Mouse (Mus musculus) mouse trophoblast stem cell (cell line): ENCODE results near the gene Hsp90ab1.

Experiments used
- in situ Hi-C, 2 experiments: fragments of 300-500 bp; cut with MseI, MboI; formaldehyde crosslinking; loops; 2 replicates in 1 of 2; 3 replicates in 1 of 2; pipeline ENCODE4 v1.15.1; 2025

Gene Hsp90ab1

GRCm38 (mm10) chr17:45596631-45597396, 23.7 kb upstream of the Hsp90ab1 start:
- in situ Hi-C loops: no loop called here

DNA sequence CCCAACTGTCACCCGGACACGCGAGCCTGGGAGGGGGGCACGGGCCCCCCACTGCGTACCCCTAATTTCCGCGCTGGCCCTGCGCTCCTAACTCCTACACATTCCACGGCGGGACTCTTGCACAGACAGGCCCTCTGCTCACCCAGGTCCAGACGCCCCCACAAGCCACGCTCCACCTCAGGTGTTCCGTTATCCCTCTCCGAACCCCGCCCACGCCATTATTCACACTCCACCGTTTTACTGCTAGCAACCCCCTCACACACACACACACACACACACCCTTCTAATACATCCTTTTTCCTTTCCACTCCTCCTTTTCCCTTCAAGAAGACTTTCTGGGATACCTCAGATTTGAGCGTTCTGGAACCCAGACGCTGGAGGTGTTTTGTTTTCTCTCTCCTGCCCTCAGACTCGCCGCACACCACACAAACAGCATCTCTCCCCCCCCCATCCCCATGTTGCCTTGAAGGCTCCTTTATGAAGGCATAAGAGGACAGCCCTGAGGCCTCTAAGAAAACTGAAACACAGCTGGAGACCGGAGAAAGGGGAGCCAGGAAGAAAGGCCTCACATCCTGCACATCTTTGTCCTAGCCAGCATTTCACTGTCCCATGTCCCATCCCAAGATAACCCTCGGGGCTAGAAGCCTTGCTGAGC, 22.8 kb upstream of the Hsp90ab1 start:
- in situ Hi-C loops: no loop called here

DNA sequence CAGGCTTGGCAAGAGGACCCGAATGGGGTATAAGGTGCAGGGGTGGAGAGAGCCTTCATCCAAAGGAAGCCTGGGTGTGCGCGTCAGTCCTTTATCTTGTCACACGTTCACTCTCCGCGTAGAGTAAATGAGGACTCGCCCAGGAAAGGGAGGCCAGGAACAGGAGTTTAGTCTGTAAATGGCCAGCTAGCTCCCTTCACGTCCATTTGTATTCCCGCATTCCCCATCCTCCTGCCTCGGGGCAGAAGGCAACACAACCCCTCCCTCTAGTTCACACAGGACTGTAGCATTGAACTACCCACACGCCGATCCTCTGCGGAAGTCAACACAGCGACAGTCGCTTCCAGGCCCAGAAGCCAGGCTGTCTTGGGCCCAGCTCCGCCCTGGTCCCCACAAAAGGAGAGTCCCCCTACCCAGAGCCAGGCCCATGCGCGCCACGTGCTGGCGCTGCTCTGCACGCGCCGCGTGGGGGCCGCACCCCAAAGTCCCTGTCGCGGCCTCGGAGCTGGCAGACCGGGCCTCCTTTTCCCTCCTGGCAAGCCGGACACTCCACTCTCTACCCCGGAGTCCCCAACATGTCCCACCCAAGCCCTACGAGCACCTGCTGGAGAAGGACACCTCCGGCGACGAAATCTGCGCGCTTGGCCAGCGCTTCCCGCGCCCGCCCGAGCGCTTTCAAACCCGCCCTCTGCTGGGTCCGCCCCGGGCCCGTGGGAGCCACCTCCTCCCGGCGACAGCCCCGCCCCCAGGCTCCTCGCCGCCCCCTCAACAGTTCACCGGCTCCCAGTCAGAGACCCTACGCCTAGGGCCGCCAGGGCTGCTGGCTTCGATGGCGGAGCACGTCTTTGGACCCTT, 22.0 kb upstream of the Hsp90ab1 start:
- in situ Hi-C loops: no loop called here

- in situ Hi-C loops: no loop called here
Measured at GRCm38 (mm10) chr17:45594195-45594594, 21.1 kb upstream of the Hsp90ab1 start.

DNA sequence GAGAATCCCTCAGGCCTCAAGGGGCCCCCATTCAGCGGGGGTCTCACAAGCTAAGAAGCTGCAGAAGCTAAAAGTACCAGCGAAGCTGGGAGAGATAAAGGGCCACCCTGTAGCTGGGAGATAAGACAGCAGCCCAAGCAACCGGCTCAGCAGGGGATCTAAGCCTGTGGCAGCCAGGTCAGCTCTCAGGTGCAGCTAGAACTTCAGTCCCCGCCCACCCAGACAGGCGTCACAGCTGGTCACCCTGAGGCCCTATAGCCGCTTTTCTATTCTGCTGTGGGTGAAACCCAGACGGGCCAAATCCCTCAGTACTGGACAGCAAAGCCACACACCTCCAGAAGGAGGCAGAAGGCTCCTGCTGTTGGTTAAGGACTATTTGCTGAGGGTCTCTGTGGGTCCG, 20.4 kb upstream of the Hsp90ab1 start:
- in situ Hi-C loops: no loop called here

DNA sequence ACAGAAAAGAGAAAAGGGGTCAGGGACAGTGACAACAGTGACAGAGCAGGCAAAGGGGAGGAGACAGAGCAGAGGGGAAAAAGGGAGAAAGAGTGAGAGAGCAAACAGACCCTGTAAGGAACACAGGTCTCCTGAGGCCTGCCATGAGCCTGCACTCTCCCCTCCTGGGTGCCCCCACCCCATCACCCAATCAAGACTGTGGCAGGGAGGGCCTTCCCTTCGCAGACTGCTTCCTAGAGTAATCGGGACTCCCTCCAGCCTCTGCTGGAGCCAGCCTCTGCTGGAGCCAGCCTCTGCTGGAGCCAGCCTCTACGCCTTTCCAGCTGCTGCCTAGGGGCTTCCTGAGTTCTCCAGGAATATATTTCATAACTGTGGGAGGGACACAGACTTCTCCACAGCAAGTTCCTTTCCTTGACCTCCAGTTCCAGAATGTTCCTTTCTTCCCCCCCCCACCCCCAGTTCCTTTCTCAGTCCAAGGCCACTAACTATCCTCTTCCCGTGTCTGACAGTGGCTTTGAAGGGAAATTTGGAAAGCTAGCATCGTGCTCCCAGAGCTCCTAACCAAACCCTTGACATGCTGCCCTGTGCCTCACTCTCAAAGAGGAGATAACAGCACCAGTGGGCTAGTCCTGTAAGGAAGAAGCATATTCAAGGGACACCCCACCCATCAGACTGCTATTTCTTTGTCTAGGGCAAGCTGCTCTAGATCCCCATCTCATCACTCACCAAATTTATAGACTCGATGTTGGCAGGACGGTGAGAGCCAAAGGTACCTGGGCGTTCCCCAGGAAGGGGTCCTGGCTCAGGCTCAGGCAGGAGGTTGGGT, 19.7 kb upstream of the Hsp90ab1 start:
- in situ Hi-C loops: no loop called here

GRCm38 (mm10) chr17:45591701-45592605, 18.9 kb upstream of the Hsp90ab1 start:
- in situ Hi-C loops: no loop called here

DNA sequence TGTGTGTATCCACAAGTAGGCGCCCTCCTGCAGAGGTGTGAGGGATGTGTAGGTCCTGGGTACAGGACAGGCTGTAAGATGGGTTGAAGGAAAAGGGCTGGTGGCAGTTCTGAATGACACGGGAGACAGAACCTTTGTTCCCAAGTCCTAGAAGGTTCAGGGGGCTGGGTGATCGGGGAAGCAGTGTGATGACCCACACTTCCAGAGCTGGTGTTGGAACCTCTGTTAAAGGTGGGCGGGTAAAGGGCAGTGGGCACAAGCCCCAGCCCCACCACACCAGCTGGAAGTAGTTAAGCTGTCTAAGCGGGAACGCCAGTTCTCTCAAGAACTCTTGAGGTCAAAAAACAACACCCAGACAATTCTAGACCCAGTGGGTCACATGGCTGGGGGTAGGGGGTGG, 17.3 kb upstream of the Hsp90ab1 start:
- in situ Hi-C loops: no loop called here

- in situ Hi-C loops: loop anchor here (5.0 kb wide), 1 partner anchor 37 kb away; no protein-coding TSS in a partner anchor
Measured at GRCm38 (mm10) chr17:45589844-45590243, 16.8 kb upstream of the Hsp90ab1 start.

DNA sequence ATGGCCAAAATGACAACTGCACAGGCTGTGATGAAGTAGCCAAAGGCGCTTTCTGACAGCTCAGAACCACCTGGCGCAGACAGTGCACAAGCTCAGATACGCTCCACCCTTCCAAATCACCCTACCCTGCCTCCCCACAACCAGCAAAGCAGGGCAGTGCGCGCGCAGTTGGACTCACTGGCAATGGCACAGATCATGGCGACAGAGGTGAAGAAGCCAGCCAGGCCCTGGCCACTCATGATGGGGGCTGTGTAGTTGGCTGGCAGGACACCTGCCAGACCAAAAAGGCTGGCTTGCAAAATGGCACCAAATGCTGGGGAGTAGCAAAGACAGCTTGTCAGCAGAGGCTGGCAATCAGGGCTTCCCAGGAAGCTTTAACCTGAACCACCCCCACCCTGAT, 16.2 kb upstream of the Hsp90ab1 start:
- in situ Hi-C loops: loop anchor here (5.0 kb wide), 1 partner anchor 38 kb away; no protein-coding TSS in a partner anchor

DNA sequence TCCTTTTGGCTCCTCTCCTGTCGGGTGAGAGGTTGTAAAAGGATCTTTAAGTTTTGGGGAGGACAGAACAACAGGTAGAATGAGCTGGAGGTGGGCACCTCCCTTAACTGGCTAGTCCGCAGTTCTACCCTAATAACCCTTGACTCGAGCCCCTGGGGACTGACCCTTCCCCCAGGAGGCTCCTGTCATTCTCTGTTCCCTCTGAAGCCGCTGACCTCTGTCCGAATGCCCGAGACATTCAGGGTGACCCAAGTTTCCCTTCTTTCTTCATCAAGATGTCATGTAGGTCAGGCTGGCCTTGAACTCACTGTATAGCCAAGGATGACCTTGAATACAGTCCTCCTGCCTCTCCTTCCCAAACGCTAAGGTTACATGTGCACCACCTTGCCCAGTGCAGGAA, 15.3 kb upstream of the Hsp90ab1 start:
- in situ Hi-C loops: loop anchor here (5.0 kb wide), 1 partner anchor 39 kb away; no protein-coding TSS in a partner anchor

DNA sequence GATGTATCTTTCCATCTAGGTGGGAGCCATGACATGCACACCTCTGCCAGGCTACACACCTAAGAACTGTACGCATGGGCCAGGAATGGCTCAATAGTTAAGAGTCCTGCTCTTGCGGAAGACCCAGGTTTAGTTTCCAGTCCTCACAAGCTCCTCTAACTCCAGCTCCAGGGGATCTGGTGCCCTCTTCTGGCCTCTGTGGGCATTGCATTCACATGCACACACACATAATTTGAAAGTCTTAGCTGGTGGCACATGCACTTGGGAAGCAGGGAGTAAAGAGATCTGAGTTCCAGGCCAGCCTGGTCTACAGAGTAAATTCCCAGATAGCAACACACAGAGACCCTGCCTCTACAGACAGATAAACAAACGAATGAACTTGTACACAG, 13.4 kb upstream of the Hsp90ab1 start:
- in situ Hi-C loops: loop anchor here (5.0 kb wide), 1 partner anchor 41 kb away; no protein-coding TSS in a partner anchor

DNA sequence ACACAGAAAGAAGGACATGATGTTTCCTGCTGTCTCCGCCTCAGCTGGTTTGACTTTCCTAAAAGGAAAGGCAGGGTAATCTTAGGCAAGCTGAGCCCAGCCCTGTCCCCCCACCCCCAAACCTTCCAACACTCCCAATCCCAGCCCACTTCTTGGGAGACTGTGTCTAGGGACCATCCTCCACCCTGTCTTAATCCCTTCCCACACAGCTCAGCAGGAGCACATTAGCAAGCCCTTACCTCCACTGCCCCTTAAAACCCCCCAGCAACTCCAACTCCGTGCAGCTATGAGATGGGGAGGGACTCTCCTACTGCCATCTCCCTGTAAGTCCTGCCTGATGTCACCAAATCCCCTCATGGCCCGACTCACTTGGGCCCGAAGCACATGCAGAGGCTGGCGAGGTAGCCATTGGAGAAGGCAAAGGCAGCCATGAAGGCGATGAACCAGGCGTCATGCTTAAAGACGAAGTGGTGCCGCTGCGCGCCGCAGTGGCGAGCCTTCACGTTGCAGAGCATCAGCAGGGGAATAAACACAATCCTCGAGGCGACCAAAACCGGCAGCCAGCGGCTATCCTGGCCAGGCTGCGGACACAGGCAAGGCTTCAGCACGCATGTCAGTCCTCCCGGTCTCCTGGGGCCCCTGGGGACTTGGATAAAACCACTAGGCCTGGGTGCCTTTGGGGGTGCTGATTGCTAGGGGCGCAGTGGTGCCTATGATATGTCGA, 12.8 kb upstream of the Hsp90ab1 start:
- in situ Hi-C loops: loop anchor here (5.0 kb wide), 1 partner anchor 41 kb away; no protein-coding TSS in a partner anchor

DNA sequence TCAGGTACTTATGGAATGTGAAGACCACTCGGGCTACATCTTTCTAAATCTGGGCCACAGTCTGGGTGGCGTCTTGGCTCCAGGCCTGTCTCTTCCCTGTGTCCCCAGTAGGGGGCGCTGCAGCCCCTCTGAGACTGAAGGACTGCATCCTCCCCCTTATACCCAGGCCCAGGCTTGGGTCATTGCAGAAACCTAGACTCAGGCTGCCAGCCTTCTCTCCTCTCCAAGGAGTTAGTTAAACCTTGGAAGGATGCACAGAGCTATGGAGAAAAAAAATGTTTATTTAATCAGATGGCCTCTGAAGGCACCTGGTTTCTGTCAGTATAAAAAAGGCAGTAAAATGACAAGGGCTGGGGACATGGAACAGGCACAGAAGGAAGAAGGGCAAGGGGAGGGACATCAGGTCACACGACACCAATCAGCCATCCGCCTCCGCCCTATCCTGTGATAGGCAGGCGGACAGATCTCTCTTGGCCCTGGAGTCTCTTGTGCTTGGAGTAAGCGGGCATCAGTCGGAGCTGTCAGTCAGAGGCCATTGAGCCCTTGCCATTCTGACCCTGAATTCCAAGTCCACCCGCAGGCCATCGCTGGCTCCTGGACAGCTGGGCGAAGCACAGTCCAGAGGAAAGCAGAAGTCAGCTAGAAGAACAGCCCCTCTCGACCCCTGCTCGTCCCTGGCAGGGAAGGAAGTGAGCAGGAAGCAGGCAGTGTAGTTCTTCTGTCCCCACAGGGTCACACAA, 12.0 kb upstream of the Hsp90ab1 start:
- in situ Hi-C loops: loop anchor here (5.0 kb wide), 1 partner anchor 42 kb away; no protein-coding TSS in a partner anchor

DNA sequence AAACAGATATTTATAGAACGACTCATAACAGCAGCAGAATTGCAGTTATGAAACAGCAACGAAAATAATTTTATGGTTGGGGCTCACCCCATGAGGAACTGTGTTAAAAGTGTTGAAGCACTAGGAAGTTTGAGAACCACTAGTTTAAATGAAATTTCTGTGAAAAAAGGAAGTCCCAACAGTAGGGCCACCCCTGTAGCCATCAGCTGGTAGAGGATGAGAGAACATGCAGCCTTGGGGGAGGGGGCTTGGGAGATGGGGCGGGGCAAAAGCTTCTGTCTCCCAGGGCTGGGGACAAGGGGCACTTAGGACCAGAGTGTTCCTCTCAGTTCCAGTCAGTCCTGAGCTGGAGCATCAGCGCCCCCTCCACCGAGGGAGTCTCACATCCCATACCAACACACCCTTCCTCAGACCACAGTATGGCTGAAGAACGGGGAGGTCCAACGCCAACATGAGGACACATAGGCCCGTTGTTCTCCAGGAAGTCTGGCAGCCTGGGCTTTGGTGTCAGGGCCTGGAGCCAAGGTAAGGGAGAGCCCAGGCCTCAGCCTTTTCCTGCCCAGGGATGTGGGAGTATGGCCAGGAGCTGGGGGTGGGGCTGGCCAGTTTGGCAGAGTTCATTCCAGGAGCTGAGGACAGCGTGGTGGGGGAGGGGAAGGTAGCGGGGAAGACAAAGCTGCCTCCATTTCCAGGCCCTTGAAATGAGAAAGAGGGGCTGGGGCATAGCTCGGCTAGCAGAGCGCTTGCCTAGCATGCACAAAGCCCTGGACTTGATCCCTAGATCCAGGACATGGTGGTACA, 11.2 kb upstream of the Hsp90ab1 start:
- in situ Hi-C loops: no loop called here

DNA sequence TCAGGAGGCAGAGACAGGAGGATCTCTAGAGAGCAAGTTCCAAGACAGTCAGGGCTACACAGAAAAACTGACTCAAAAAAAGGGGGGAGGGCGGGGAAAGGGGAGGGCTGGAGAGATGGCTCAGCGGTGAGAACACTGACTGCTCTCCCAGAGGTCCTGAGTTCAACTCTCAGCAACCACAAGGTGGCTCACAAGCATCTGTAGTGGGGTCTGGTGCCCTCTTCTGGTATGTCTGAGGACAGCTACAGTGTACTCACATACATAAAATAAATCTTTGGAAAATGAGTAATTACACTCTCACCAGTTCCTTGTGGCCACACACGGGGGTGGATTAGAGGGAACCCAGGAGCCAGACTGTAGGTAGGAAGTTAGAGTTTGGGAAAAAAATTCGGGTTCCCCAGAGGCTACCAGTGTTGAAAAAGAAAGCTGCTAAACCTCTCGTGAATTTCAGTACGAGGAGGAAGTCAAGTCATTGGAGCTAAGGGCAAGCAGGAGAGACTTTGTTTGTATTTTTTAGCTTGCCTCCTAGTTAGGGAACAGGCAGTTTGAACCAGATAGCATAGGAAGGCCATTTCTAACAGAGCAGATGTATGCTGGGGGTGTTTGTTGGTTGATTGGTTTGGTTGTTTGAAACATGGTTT, 9.8 kb upstream of the Hsp90ab1 start:
- in situ Hi-C loops: no loop called here

DNA sequence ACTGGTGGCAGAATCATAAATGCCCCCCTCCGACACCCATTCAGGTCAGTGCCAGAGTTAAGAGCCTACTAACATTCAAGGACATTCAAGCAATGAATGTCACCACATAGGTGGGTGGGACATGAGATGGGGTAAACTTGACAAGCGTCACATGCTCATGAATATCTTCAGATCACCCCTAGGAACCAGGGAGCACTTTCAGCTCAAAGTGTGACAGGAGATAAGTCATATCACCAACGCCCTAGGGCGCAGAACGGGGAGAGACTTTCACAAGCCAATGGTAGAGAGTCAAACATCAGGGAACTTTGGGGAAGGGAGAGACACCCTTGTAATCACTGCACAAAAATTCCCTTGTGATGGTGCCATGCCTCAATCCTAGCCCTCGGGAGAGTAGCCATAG, 9.1 kb upstream of the Hsp90ab1 start:
- in situ Hi-C loops: no loop called here
